Mouse (Mus musculus) urinary bladder, postnatal 10 days (tissue): Measurements from ENCODE around the gene Ocm.

Source experiments
- DNase-seq: peaks from one replicate; pipeline ENCODE4 v3.0.0; 2022; ENCODE audit warnings: low spot score

Ocm gene

GRCm38 (mm10) chr5:144002461-144003192, 23.8 kb downstream of the Ocm start:
- DNase-seq, result no peak

- DNase-seq, result no peak
Observed at GRCm38 (mm10) chr5:143999409-143999808, 27.1 kb downstream of the Ocm start.

- no peak for DNase-seq
Observed at GRCm38 (mm10) chr5:143994632-143995365, 31.7 kb downstream of the Ocm start.

- DNase-seq, result no peak
Observed at GRCm38 (mm10) chr5:143993849-143994248, 32.6 kb downstream of the Ocm start.

- no peak for DNase-seq
Observed at GRCm38 (mm10) chr5:143993260-143993659, 33.2 kb downstream of the Ocm start.

- no peak for DNase-seq
Observed at GRCm38 (mm10) chr5:143992661-143993060, 33.8 kb downstream of the Ocm start.

- no peak for DNase-seq
Observed at GRCm38 (mm10) chr5:143990086-143990485, 36.4 kb downstream of the Ocm start.

GRCm38 (mm10) chr5:143989046-143989445, 37.4 kb downstream of the Ocm start:
- DNase-seq, result no peak

GRCm38 (mm10) chr5:143987596-143987995, 38.9 kb downstream of the Ocm start:
- no peak for DNase-seq

- no peak for DNase-seq
Observed at GRCm38 (mm10) chr5:143985381-143985780, 41.1 kb downstream of the Ocm start.

GRCm38 (mm10) chr5:143982361-143982760, 44.1 kb downstream of the Ocm start:
- DNase-seq, result no peak

- DNase-seq, result no peak
Observed at GRCm38 (mm10) chr5:143980858-143981257, 45.6 kb downstream of the Ocm start.

- no peak for DNase-seq
Observed at GRCm38 (mm10) chr5:143976726-143977431, 49.6 kb downstream of the Ocm start.

GRCm38 (mm10) chr5:143976232-143976631, 50.2 kb downstream of the Ocm start:
- no peak for DNase-seq

GRCm38 (mm10) chr5:143975631-143975933, 50.9 kb downstream of the Ocm start:
- DNase-seq, result no peak

- DNase-seq, result no peak
Observed at GRCm38 (mm10) chr5:143974931-143975630, 51.4 kb downstream of the Ocm start.

- DNase-seq, result no peak
Observed at GRCm38 (mm10) chr5:143972628-143973027, 53.8 kb downstream of the Ocm start.
